Mouse (Mus musculus) small intestine, adult 2 months (tissue): ENCODE data around the gene Gm11733. TPM values are rescaled to one million over a fixed set of nuclear protein-coding genes. Genes with fewer than 3 reads are reported as not detected.
"Not testable (repeated sequence)": the region's sequence is repeated elsewhere in the genome, so short reads cannot be mapped to it uniquely, and the experiment has no call there.

ENCODE experiments used
- H3K27ac ChIP-seq: fragments of 200-500 bp; 2 replicates; pipeline ENCODE4 v1.5.1; 2012; ENCODE audit warnings: low read depth, low read length, control low read depth, inconsistent platforms; ENCODE audit not compliant: insufficient read depth
- H3K27me3 ChIP-seq: fragments of 200-500 bp; 2 replicates; pipeline ENCODE4 v1.6.1; 2012; ENCODE audit warnings: mild to moderate bottlenecking, moderate library complexity, low read length, inconsistent platforms; ENCODE audit not compliant: control insufficient read depth, insufficient read depth
- H3K36me3 ChIP-seq: fragments of 200-500 bp; 2 replicates; pipeline ENCODE4 v1.6.1; 2012; ENCODE audit warnings: mild to moderate bottlenecking, low read length, control low read depth, inconsistent platforms; ENCODE audit not compliant: control insufficient read depth, insufficient read depth
- H3K4me1 ChIP-seq: fragments of 200-500 bp; 2 replicates; pipeline ENCODE4 v1.6.1; 2012; ENCODE audit warnings: low read length, inconsistent platforms, mixed read lengths; ENCODE audit not compliant: control insufficient read depth, insufficient read depth, insufficient read length
- H3K4me3 ChIP-seq: fragments of 200-500 bp; 2 replicates; pipeline ENCODE4 v1.5.1; 2012; ENCODE audit warnings: low read depth, mild to moderate bottlenecking, control low read depth, inconsistent platforms, low read length, moderate library complexity
- CTCF ChIP-seq: fragments of 200-500 bp; IDR thresholded peaks from 2 replicates; pipeline ENCODE4 v1.5.1; 2012; ENCODE audit warnings: low read depth, mild to moderate bottlenecking, control low read depth, inconsistent platforms, low read length, moderate library complexity, mixed read lengths; ENCODE audit not compliant: insufficient replicate concordance, insufficient read length; ENCODE audit errors: extremely low read depth
- POLR2A ChIP-seq: fragments of 200-500 bp; IDR thresholded peaks from 2 replicates; pipeline ENCODE4 v1.6.1; 2012; ENCODE audit warnings: low read depth, mild to moderate bottlenecking, control low read depth, inconsistent platforms, low read length, moderate library complexity
- WGBS: fragments of 180-500 bp; shearing (Covaris S2); methylation state at CpG from one replicate; pipeline ENCODE4 v1.1.7; 2018; 5-methylcytosine and 5-hydroxymethylcytosine counted together
- polyA plus RNA-seq: library from polyadenylated mRNA; depleted of rRNA; stranded (reverse); fragments of >200 nt; gene quantifications from 2 replicates; pipeline ENCODE4 v1.2.3, GENCODE M21; 2012

Gm11733 gene
- polyA plus RNA-seq, 1 experiment: not detected

DNA sequence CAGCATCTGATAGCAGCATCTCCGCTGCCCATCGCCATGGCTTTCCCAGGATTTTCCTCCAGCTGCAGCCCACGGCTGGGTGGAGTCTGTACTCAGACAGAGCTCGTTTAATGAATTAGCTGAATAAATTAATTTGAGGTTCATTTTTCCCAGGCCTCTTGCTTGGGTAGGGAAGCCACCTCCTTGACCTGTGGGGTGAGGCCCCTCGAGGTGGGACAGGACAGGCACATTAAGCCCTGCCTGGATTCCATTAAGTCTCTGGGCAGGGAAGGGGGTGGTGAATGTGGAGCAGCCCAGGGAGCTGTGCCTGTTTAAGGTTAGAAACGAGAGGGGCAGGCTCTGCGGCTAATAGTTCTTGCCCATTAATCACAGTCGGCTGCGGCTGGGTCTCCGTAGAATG is 30.1 kb upstream of the Gm11733 start:
- 63% methylated on average over 10 of the region's 10 CpGs for WGBS
- H3K27ac ChIP-seq: no peak overlapping the region
- no peak for TF ChIP-seq CTCF
- TF ChIP-seq POLR2A: no peak
- H3K4me3 ChIP-seq: no peak overlapping the region
- H3K27me3 ChIP-seq: no peaks in the 10 kb centered on the region; the same call in 1 of the 2 replicates
- no peaks in the 10 kb centered on the region for H3K4me1 ChIP-seq
- no peaks in the 10 kb centered on the region for H3K36me3 ChIP-seq

DNA sequence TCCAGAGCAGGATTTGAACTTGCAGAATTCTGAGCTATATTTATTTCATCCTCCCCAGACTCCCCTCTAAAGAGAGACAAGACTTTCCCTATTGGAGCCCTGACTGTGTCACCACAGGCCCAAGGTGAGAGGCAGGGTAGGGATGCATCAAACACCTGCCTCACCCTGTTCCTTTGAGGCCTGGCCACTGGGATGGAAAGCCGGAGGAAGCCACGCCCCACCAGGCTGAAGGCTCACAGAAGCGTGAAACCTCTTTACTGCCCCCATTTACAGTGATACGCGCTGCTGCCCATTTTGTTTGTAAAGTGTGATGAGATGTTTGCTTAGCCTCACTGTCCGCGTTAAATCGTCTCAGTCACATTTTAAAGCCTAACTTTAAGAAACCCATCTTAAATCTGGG is 25.0 kb upstream of the Gm11733 start:
- H3K4me1 ChIP-seq: no peaks in the 10 kb centered on the region
- 2% methylated on average over 8 of the region's 8 CpGs for WGBS
- H3K27ac ChIP-seq: no peak overlapping the region
- peaks cover 7% of the 10 kb centered on the region; the same call in 1 of the 2 replicates for H3K27me3 ChIP-seq
- TF ChIP-seq CTCF (no peak), POLR2A (no peak)
- H3K36me3 ChIP-seq: no peaks in the 10 kb centered on the region
- no peak overlapping the region for H3K4me3 ChIP-seq

DNA sequence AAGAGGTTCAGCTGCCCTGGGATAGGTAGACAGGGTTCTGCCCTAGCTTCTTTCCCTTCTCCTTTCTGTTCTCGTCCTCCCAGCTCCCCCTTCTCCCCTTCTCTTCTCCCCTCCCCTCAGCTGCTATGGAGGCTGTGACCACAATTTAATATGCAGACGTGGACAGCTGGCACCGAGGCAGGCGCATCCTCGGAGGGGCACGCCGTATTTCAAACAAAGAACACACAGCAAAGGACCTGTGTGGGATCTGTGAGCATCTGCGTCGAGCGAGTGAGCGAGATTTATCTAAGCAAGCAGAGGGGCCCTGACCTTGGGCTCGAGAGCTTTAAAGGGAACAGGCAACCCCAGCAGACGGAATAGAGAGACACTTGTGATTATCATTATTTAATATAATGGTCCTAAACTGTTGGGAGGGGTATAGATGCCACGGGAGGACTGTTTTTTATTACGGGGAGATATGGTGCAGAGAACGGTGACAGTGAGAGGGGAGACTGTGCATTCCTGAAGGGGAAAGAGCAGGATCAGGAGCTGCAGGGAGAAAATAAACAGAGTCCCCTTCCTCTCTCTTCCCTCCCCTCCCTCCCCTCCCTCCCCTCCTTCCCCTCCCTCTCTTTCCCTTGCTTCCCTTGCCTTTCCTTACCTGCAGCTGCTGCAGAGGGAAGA is 21.8 kb upstream of the Gm11733 start:
- WGBS: 11% methylated on average over 16 of the region's 16 CpGs
- Histone ChIP-seq H3K4me1 (no peaks in the 10 kb centered on the region), H3K4me3 (no peak overlapping the region), H3K27me3 (peaks cover 7% of the 10 kb centered on the region; the same call in 1 of the 2 replicates), H3K36me3 (no peaks in the 10 kb centered on the region), H3K27ac (no peak overlapping the region)
- TF ChIP-seq CTCF: no peak
- no peak for TF ChIP-seq POLR2A

DNA sequence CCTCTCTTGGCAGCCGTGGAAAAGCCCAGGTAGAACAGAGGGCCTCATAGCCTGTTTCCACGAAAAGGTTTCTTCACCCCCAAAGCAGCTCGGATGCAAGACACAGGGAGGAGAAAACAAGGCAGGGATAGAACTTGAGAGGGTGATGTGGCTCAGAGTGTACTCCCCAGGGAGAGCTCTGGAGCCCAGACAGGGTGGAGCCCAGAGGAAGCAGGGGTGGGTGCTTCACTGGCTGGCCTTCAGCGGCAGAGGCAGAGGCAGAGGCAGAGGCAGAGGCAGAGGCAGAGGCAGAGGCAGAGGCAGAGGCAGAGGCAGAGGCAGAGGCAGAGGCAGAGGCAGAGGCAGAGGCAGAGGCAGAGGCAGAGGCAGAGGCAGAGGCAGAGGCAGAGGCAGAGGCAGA is 20.8 kb upstream of the Gm11733 start:
- 63% methylated on average over 4 of the region's 4 CpGs for WGBS
- H3K27me3 ChIP-seq, H3K4me1 ChIP-seq, H3K36me3 ChIP-seq, H3K27ac ChIP-seq, H3K4me3 ChIP-seq: not testable (repeated sequence)

DNA sequence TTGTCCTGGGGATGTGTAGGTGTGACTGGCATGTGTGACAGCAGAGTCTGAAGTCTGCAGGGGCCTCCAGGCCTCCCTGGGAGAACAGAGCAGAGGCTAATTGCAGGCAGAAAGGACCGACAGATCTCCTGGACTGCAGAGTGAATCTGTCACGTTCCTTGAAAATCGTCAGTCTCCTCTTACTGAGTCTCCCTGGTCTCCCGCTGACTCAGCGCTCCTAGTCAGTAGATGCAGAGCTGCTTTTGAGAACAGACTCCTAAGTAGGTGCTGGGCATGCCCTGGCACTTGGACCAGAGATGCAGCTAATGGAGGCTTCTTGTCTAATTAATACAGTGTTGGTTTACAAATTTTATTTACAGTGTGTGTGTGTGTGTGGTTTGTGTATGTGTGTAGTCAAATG is 17.9 kb upstream of the Gm11733 start:
- H3K36me3 ChIP-seq: no peaks in the 10 kb centered on the region
- no peaks in the 10 kb centered on the region for H3K27me3 ChIP-seq
- no peak overlapping the region for H3K27ac ChIP-seq
- WGBS: 62% methylated on average over 5 of the region's 5 CpGs
- TF ChIP-seq POLR2A (no peak), CTCF (no peak)
- H3K4me3 ChIP-seq: no peak overlapping the region
- H3K4me1 ChIP-seq: no peaks in the 10 kb centered on the region

DNA sequence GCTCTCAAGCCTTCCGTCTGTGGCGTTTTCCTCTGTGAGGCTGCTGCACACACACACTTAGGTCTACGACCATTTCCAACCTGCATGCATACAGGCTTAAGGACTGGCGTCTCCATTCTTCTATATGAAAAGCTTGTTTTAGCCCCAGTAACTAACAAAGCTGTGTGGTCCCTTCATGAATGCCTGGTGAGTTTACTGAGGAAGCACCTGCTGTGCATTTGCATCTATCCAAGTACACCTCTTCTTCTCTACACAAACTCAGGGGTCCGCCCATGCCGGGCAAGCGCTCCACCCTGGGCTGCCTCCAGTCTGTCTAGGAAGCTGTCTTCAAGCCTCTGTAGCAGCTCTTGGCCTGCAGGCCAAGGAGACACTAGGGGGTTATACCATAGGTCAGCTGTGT is 17.3 kb upstream of the Gm11733 start:
- no peaks in the 10 kb centered on the region for H3K27me3 ChIP-seq
- TF ChIP-seq CTCF (no peak), POLR2A (no peak)
- no peaks in the 10 kb centered on the region for H3K36me3 ChIP-seq
- H3K4me1 ChIP-seq: no peaks in the 10 kb centered on the region
- H3K27ac ChIP-seq: no peak overlapping the region
- WGBS: 93% methylated on average over 7 of the region's 7 CpGs
- H3K4me3 ChIP-seq: no peak overlapping the region

DNA sequence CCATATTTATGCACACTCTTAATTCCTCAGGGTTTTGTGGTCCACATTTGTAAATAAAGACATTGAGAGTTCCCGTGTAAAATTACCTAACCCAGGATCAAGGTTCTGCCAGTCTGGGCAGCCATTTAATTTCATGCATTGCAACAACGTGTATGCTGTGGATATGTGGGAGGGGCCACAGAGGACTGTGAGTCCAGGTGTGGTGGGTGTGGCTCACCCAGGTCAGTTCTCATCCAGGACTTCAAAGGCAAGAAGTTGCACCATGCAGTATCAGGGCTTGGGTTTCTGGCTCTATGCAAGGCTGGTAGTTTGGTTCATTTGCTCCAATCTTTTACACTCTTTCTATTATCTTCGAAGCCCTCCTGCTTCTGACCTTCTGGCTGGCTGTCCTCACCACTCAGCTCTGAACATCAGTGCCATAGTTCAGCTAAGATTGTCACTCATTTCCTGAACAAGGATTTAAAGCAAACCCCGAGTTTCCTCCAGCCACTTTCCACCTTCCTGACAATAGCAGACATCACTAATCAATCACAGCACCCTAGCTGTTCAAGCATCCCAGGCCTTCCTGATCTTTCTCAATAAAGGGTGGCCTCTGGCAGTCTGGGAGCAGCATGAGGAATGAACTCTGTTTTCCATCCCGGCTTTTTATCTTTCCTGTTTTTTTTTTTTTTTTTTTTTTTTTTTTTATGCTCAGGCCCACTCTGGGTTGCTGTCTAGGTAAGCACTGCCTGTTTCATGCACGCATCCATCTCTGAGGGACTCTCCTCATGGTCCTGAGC is 15.4 kb upstream of the Gm11733 start:
- 21% methylated on average over 6 of the region's 6 CpGs for WGBS
- no peak for TF ChIP-seq POLR2A
- no peak for TF ChIP-seq CTCF
- no peaks in the 10 kb centered on the region for H3K27me3 ChIP-seq
- no peak overlapping the region for H3K4me3 ChIP-seq
- H3K36me3 ChIP-seq: no peaks in the 10 kb centered on the region
- no peak overlapping the region for H3K27ac ChIP-seq
- H3K4me1 ChIP-seq: no peaks in the 10 kb centered on the region
